Mouse (Mus musculus): ENCODE data around the gene Prdm1. TPM values are rescaled to one million over a fixed set of nuclear protein-coding genes. Genes with fewer than 3 reads are reported as not detected.

The Prdm1 gene
- total and polyA plus RNA-seq, 2 experiments: 0.18 to 0.28 TPM

DNA sequence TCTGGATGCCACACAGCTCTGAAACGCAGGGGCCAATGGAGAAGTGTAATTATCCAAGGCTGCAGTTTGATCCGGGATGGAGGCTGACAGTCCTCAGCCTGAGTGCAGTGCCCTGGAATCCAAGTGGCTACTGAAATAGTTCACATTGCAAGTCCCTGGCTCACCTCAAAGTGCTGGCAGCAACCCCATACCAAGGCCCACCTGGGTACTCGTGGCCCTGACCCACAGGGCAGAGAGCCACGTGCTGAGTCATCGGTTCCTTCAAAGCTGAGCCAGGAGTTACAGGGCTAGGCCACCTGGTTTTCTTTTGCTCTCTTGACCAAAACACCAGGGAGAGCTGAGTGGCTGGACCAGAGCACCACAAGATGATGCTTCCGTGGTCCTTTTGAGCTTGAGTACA is 103.3 kb downstream of the Prdm1 start:
- WGBS: 29% methylated on average over 6 of the region's 6 CpGs
- Histone ChIP-seq H3K4me3 (ENCODE audit: insufficient read depth, low read depth, low read length) (no peak overlapping the region), H3K4me1 (ENCODE audit: control insufficient read depth, insufficient read depth, low read length) (peaks cover 9% of the 10 kb centered on the region; the same call in 1 of the 2 replicates), H3K79me2 (ENCODE audit: control insufficient read depth, insufficient read depth, low read length) (no peaks in the 10 kb centered on the region), H3K9ac (ENCODE audit: low read depth, low read length) (no peak overlapping the region), H3K27me3 (ENCODE audit: control insufficient read depth, insufficient read depth, low read length) (no peaks in the 10 kb centered on the region), H3K36me3 (ENCODE audit: control insufficient read depth, insufficient read depth, low read length) (no peaks in the 10 kb centered on the region), H3K27ac (replicated peaks; ENCODE audit: insufficient read depth, low read depth, low read length) (no peak overlapping the region)
- no peak for TF ChIP-seq POLR2A (IDR thresholded peaks at IDR 0.05; ENCODE audit: extremely low read depth, insufficient read depth, low read length)
- TF ChIP-seq CTCF (IDR thresholded peaks at IDR 0.05; ENCODE audit: low read depth, low read length): no peak
- DNase-seq (ENCODE audit: extremely low read depth, low read depth, low spot score): peak; percentile 73

GRCm38 (mm10) chr10:44421896-44422295 is 106.4 kb downstream of the Prdm1 start:
- Histone ChIP-seq H3K36me3 (ENCODE audit: control insufficient read depth, insufficient read depth, low read length) (no peaks in the 10 kb centered on the region), H3K4me3 (ENCODE audit: insufficient read depth, low read depth, low read length) (no peak overlapping the region), H3K79me2 (ENCODE audit: control insufficient read depth, insufficient read depth, low read length) (no peaks in the 10 kb centered on the region), H3K27ac (replicated peaks; ENCODE audit: insufficient read depth, low read depth, low read length) (no peak overlapping the region), H3K4me1 (ENCODE audit: control insufficient read depth, insufficient read depth, low read length) (peaks cover 9% of the 10 kb centered on the region; the same call in 1 of the 2 replicates), H3K27me3 (ENCODE audit: control insufficient read depth, insufficient read depth, low read length) (no peaks in the 10 kb centered on the region), H3K9ac (ENCODE audit: low read depth, low read length) (no peak overlapping the region)
- no peak for DNase-seq (ENCODE audit: extremely low read depth, low read depth, low spot score)
- no peak for TF ChIP-seq CTCF (IDR thresholded peaks at IDR 0.05; ENCODE audit: low read depth, low read length)
- no peak for TF ChIP-seq POLR2A (IDR thresholded peaks at IDR 0.05; ENCODE audit: extremely low read depth, insufficient read depth, low read length)
- 77% methylated on average over 1 of the region's 1 CpGs for WGBS

- H3K4me1 ChIP-seq (ENCODE audit: control insufficient read depth, insufficient read depth, low read length): peaks cover 9% of the 10 kb centered on the region; the same call in 1 of the 2 replicates
- no peaks in the 10 kb centered on the region for H3K79me2 ChIP-seq (ENCODE audit: control insufficient read depth, insufficient read depth, low read length)
- H3K9ac ChIP-seq (ENCODE audit: low read depth, low read length): no peak overlapping the region
- no peak for TF ChIP-seq CTCF (IDR thresholded peaks at IDR 0.05; ENCODE audit: low read depth, low read length)
- no peak for TF ChIP-seq POLR2A (IDR thresholded peaks at IDR 0.05; ENCODE audit: extremely low read depth, insufficient read depth, low read length)
- H3K27me3 ChIP-seq (ENCODE audit: control insufficient read depth, insufficient read depth, low read length): no peaks in the 10 kb centered on the region
- H3K36me3 ChIP-seq (ENCODE audit: control insufficient read depth, insufficient read depth, low read length): no peaks in the 10 kb centered on the region
- H3K4me3 ChIP-seq (ENCODE audit: insufficient read depth, low read depth, low read length): no peak overlapping the region
- WGBS: 84% methylated on average over 3 of the region's 3 CpGs
- H3K27ac ChIP-seq (replicated peaks; ENCODE audit: insufficient read depth, low read depth, low read length): no peak overlapping the region
- DNase-seq (ENCODE audit: extremely low read depth, low read depth, low spot score): no peak
Observed at GRCm38 (mm10) chr10:44420211-44420610, 108.1 kb downstream of the Prdm1 start.

DNA sequence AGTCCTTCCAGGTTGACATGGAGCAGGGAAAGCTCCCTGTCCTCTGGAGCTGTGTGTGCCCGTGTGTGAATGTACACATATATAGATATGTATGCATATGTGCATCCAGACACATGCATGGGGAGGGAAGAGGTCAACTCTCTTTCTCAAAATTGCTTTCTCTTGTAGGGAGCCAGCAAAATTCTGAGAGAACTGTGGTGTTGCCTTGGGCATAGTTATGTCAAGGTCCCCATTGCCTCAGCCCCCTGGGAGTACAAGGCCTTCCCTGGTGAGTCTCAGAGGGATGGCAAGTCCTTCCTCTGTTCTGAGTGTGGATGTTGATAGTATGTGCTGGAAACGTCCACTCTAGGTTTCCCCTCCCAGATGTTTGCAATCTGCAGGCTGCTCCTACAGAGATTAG is 109.4 kb downstream of the Prdm1 start:
- no peaks in the 10 kb centered on the region for H3K36me3 ChIP-seq (ENCODE audit: control insufficient read depth, insufficient read depth, low read length)
- WGBS: 82% methylated on average over 2 of the region's 2 CpGs

GRCm38 (mm10) chr10:44415576-44415975 is 112.7 kb downstream of the Prdm1 start:
- no peak for DNase-seq (ENCODE audit: extremely low read depth, low read depth, low spot score)
- H3K9ac ChIP-seq (ENCODE audit: low read depth, low read length): no peak overlapping the region

More for the DNA sequence above, 109.4 kb downstream of the Prdm1 start:
- Histone ChIP-seq H3K79me2 (ENCODE audit: control insufficient read depth, insufficient read depth, low read length) (no peaks in the 10 kb centered on the region), H3K4me1 (ENCODE audit: control insufficient read depth, insufficient read depth, low read length) (peaks cover 9% of the 10 kb centered on the region; the same call in 1 of the 2 replicates), H3K27me3 (ENCODE audit: control insufficient read depth, insufficient read depth, low read length) (no peaks in the 10 kb centered on the region), H3K4me3 (ENCODE audit: insufficient read depth, low read depth, low read length) (no peak overlapping the region), H3K27ac (replicated peaks; ENCODE audit: insufficient read depth, low read depth, low read length) (no peak overlapping the region), H3K9ac (ENCODE audit: low read depth, low read length) (no peak overlapping the region)
- no peak for DNase-seq (ENCODE audit: extremely low read depth, low read depth, low spot score)
- no peak for TF ChIP-seq CTCF (IDR thresholded peaks at IDR 0.05; ENCODE audit: low read depth, low read length)
- TF ChIP-seq POLR2A (IDR thresholded peaks at IDR 0.05; ENCODE audit: extremely low read depth, insufficient read depth, low read length): no peak

GRCm38 (mm10) chr10:44409958-44410357 is 118.3 kb downstream of the Prdm1 start:
- Histone ChIP-seq H3K36me3 (ENCODE audit: control insufficient read depth, insufficient read depth, low read length) (no peaks in the 10 kb centered on the region), H3K27me3 (ENCODE audit: control insufficient read depth, insufficient read depth, low read length) (no peaks in the 10 kb centered on the region), H3K79me2 (ENCODE audit: control insufficient read depth, insufficient read depth, low read length) (no peaks in the 10 kb centered on the region), H3K4me3 (ENCODE audit: insufficient read depth, low read depth, low read length) (no peak overlapping the region), H3K27ac (replicated peaks; ENCODE audit: insufficient read depth, low read depth, low read length) (no peak overlapping the region), H3K9ac (ENCODE audit: low read depth, low read length) (no peak overlapping the region), H3K4me1 (ENCODE audit: control insufficient read depth, insufficient read depth, low read length) (no peaks in the 10 kb centered on the region)
- TF ChIP-seq POLR2A (IDR thresholded peaks at IDR 0.05; ENCODE audit: extremely low read depth, insufficient read depth, low read length) (no peak), CTCF (IDR thresholded peaks at IDR 0.05; ENCODE audit: low read depth, low read length) (no peak)
- WGBS: 90% methylated on average over 11 of the region's 11 CpGs
- no peak for DNase-seq (ENCODE audit: extremely low read depth, low read depth, low spot score)

More at GRCm38 (mm10) chr10:44415576-44415975, 112.7 kb downstream of the Prdm1 start:
- Histone ChIP-seq H3K27me3 (ENCODE audit: control insufficient read depth, insufficient read depth, low read length) (no peaks in the 10 kb centered on the region), H3K4me3 (ENCODE audit: insufficient read depth, low read depth, low read length) (no peak overlapping the region), H3K27ac (replicated peaks; ENCODE audit: insufficient read depth, low read depth, low read length) (no peak overlapping the region), H3K4me1 (ENCODE audit: control insufficient read depth, insufficient read depth, low read length) (no peaks in the 10 kb centered on the region), H3K79me2 (ENCODE audit: control insufficient read depth, insufficient read depth, low read length) (no peaks in the 10 kb centered on the region), H3K36me3 (ENCODE audit: control insufficient read depth, insufficient read depth, low read length) (no peaks in the 10 kb centered on the region)
- WGBS: 88% methylated on average over 3 of the region's 3 CpGs
- TF ChIP-seq CTCF (IDR thresholded peaks at IDR 0.05; ENCODE audit: low read depth, low read length) (no peak), POLR2A (IDR thresholded peaks at IDR 0.05; ENCODE audit: extremely low read depth, insufficient read depth, low read length) (no peak)

All from liver, adult 2 months (tissue).